Mouse (Mus musculus) ovary, adult 2 months (tissue): ENCODE data around the gene BC061237. TPM values are rescaled to one million over a fixed set of nuclear protein-coding genes. Genes with fewer than 3 reads are reported as not detected.

ENCODE experiments used
- polyA plus RNA-seq: library from polyadenylated mRNA; depleted of rRNA; stranded (reverse); fragments of >200 nt; gene quantifications from 2 replicates; pipeline ENCODE4 v1.2.3, GENCODE M21; 2012; rRNA removed

Gene BC061237
- polyA plus RNA-seq = not detected in 2 replicates

GRCm38 (mm10) chr14:44492163-44492562, at the start of gene BC061237:
Gene BC061237, plus strand, starts transcription at chr14:44492463.

GRCm38 (mm10) chr14:44517976-44518375, 25.7 kb downstream of the BC061237 start, which contains the start of gene Gm17093:
Gene Gm17093, plus strand, starts transcription at chr14:44518276.

Other genes starting within 250 kb of the BC061237 start
- not detected in 2 replicates for gene Gm8220, start 206.9 kb upstream of the BC061237 start, polyA plus RNA-seq
- not detected in 2 replicates for gene Gm5930, start 153.9 kb upstream of the BC061237 start, polyA plus RNA-seq
- not detected in 2 replicates for gene Gm8229, start 127.1 kb upstream of the BC061237 start, polyA plus RNA-seq
- not detected in 2 replicates for gene Gm3371, start 81.8 kb upstream of the BC061237 start, polyA plus RNA-seq
- gene Gm8232, start 58.8 kb upstream of the BC061237 start, polyA plus RNA-seq = not detected in 2 replicates
- gene Gm17093, start 25.8 kb downstream of the BC061237 start, polyA plus RNA-seq = not detected in 2 replicates
- gene Gm8247, start 90.7 kb downstream of the BC061237 start, polyA plus RNA-seq = not detected in 2 replicates
- gene Gm5624, start 135.5 kb downstream of the BC061237 start, polyA plus RNA-seq = not detected in 2 replicates
- gene Gm8257, start 214.0 kb downstream of the BC061237 start, polyA plus RNA-seq = not detected in 2 replicates